Mouse (Mus musculus) heart, adult 18-20 months (tissue): ENCODE measurements around the gene Sv2b. TPM values are rescaled to one million over a fixed set of nuclear protein-coding genes. Genes with fewer than 3 reads are reported as not detected.

Experiments used
- DNase-seq, 2 experiments: peaks; one replicate each; pipeline ENCODE4 v3.0.0; 2021 to 2022; ENCODE audit warnings: mixed read lengths in 1 of 2
- total RNA-seq, 2 experiments: library from RNA; stranded (reverse); gene quantifications; 2 replicates each; pipeline ENCODE4 v1.2.3; 2021

Gene Sv2b
- total RNA-seq, 2 experiments from 2014 or later, result 0.31 to 0.47 TPM

GRCm38 (mm10) chr7:75085473-75085872 lies 223.6 kb downstream of the Sv2b start:
- DNase-seq, result no peak

GRCm38 (mm10) chr7:75080163-75080562 lies 228.9 kb downstream of the Sv2b start:
- no peak for DNase-seq

- no peak for DNase-seq
These were observed 231.4 kb downstream of the Sv2b start for GRCm38 (mm10) chr7:75077560-75078208.

Other genes starting within 250 kb of the Sv2b start
- gene Akap13, start 146.3 kb upstream of the Sv2b start, total RNA-seq, result 10 to 100 TPM; 63.8 to 73.6 TPM